Mouse (Mus musculus): Measurements from ENCODE around the gene Slc35f6. TPM values are rescaled to one million over a fixed set of nuclear protein-coding genes. Genes with fewer than 3 reads are reported as not detected.
A peak's percentile ranks its signal among the peaks of the same experiment; 100 is the strongest.

The Slc35f6 gene
- polyA plus RNA-seq, 1 experiment, result 88.0 TPM

- peak overlapping the region; percentile 76 for H3K4me3 ChIP-seq (ENCODE audit: control insufficient read depth, insufficient read depth, low read length)
- H3K27ac ChIP-seq (ENCODE audit: control insufficient read depth, insufficient read depth, low read length), result no peak overlapping the region
- H3K4me1 ChIP-seq (replicated peaks; ENCODE audit: control insufficient read depth, insufficient read depth, low read length), result peaks cover 12% of the 10 kb centered on the region
- 22% methylated on average over 9 of the region's 9 CpGs for WGBS
- DNase-seq, result no peak
- TF ChIP-seq POLR2A (IDR thresholded peaks at IDR 0.05; ENCODE audit: control insufficient read depth, extremely low read depth, insufficient read depth, low read length, poor library complexity), result no peak
- no peak for TF ChIP-seq CTCF (IDR thresholded peaks at IDR 0.05; ENCODE audit: borderline replicate concordance, control insufficient read depth, extremely low read depth, insufficient read depth, low read length, poor library complexity)
- H3K27me3 ChIP-seq (ENCODE audit: control insufficient read depth, insufficient read depth, low read length), result no peaks in the 10 kb centered on the region
- H3K36me3 ChIP-seq (ENCODE audit: control insufficient read depth, insufficient read depth, low read length), result no peaks in the 10 kb centered on the region
Observed at GRCm38 (mm10) chr5:30647396-30647795, 337 bp upstream of the Slc35f6 start.

- Histone ChIP-seq H3K27ac (ENCODE audit: control insufficient read depth, insufficient read depth, low read length) (no peak overlapping the region), H3K4me3 (ENCODE audit: control insufficient read depth, insufficient read depth, low read length) (no peak overlapping the region), H3K4me1 (replicated peaks; ENCODE audit: control insufficient read depth, insufficient read depth, low read length) (peaks cover 12% of the 10 kb centered on the region), H3K27me3 (ENCODE audit: control insufficient read depth, insufficient read depth, low read length) (no peaks in the 10 kb centered on the region), H3K36me3 (ENCODE audit: control insufficient read depth, insufficient read depth, low read length) (no peaks in the 10 kb centered on the region)
- WGBS, result 86% methylated on average over 4 of the region's 4 CpGs
- DNase-seq, result no peak
- no peak for TF ChIP-seq POLR2A (IDR thresholded peaks at IDR 0.05; ENCODE audit: control insufficient read depth, extremely low read depth, insufficient read depth, low read length, poor library complexity)
- TF ChIP-seq CTCF (IDR thresholded peaks at IDR 0.05; ENCODE audit: borderline replicate concordance, control insufficient read depth, extremely low read depth, insufficient read depth, low read length, poor library complexity), result no peak
Observed at GRCm38 (mm10) chr5:30649558-30649957, 1.8 kb downstream of the Slc35f6 start.

GRCm38 (mm10) chr5:30650756-30651155 is 3.0 kb downstream of the Slc35f6 start:
- Histone ChIP-seq H3K27ac (ENCODE audit: control insufficient read depth, insufficient read depth, low read length) (no peak overlapping the region), H3K4me1 (replicated peaks; ENCODE audit: control insufficient read depth, insufficient read depth, low read length) (peaks cover 12% of the 10 kb centered on the region), H3K36me3 (ENCODE audit: control insufficient read depth, insufficient read depth, low read length) (no peaks in the 10 kb centered on the region), H3K4me3 (ENCODE audit: control insufficient read depth, insufficient read depth, low read length) (no peak overlapping the region), H3K27me3 (ENCODE audit: control insufficient read depth, insufficient read depth, low read length) (no peaks in the 10 kb centered on the region)
- TF ChIP-seq POLR2A (IDR thresholded peaks at IDR 0.05; ENCODE audit: control insufficient read depth, extremely low read depth, insufficient read depth, low read length, poor library complexity) (no peak), CTCF (IDR thresholded peaks at IDR 0.05; ENCODE audit: borderline replicate concordance, control insufficient read depth, extremely low read depth, insufficient read depth, low read length, poor library complexity) (no peak)
- 70% methylated on average over 3 of the region's 3 CpGs for WGBS
- no peak for DNase-seq

- Histone ChIP-seq H3K4me3 (ENCODE audit: control insufficient read depth, insufficient read depth, low read length) (no peak overlapping the region), H3K27me3 (ENCODE audit: control insufficient read depth, insufficient read depth, low read length) (no peaks in the 10 kb centered on the region), H3K36me3 (ENCODE audit: control insufficient read depth, insufficient read depth, low read length) (0 out of 2 replicates have a peak, but pooled peaks cover 2% of the 10 kb centered on the region), H3K27ac (ENCODE audit: control insufficient read depth, insufficient read depth, low read length) (no peak overlapping the region), H3K4me1 (replicated peaks; ENCODE audit: control insufficient read depth, insufficient read depth, low read length) (peaks cover 12% of the 10 kb centered on the region)
- TF ChIP-seq CTCF (IDR thresholded peaks at IDR 0.05; ENCODE audit: borderline replicate concordance, control insufficient read depth, extremely low read depth, insufficient read depth, low read length, poor library complexity), result no peak
- TF ChIP-seq POLR2A (IDR thresholded peaks at IDR 0.05; ENCODE audit: control insufficient read depth, extremely low read depth, insufficient read depth, low read length, poor library complexity), result no peak
- WGBS, result 90% methylated on average over 3 of the region's 3 CpGs
- no peak for DNase-seq
Observed at GRCm38 (mm10) chr5:30651554-30651953, 3.8 kb downstream of the Slc35f6 start.

GRCm38 (mm10) chr5:30653246-30653645 is 5.5 kb downstream of the Slc35f6 start:
- WGBS, result 88% methylated on average over 6 of the region's 6 CpGs
- TF ChIP-seq POLR2A (IDR thresholded peaks at IDR 0.05; ENCODE audit: control insufficient read depth, extremely low read depth, insufficient read depth, low read length, poor library complexity) (no peak), CTCF (IDR thresholded peaks at IDR 0.05; ENCODE audit: borderline replicate concordance, control insufficient read depth, extremely low read depth, insufficient read depth, low read length, poor library complexity) (no peak)
- Histone ChIP-seq H3K27me3 (ENCODE audit: control insufficient read depth, insufficient read depth, low read length) (no peaks in the 10 kb centered on the region), H3K36me3 (ENCODE audit: control insufficient read depth, insufficient read depth, low read length) (peaks cover 3% of the 10 kb centered on the region; the same call in 1 of the 2 replicates), H3K4me3 (ENCODE audit: control insufficient read depth, insufficient read depth, low read length) (no peak overlapping the region), H3K4me1 (replicated peaks; ENCODE audit: control insufficient read depth, insufficient read depth, low read length) (peaks cover 10% of the 10 kb centered on the region), H3K27ac (ENCODE audit: control insufficient read depth, insufficient read depth, low read length) (no peak overlapping the region)
- no peak for DNase-seq

GRCm38 (mm10) chr5:30655042-30655441 is 7.3 kb downstream of the Slc35f6 start:
- TF ChIP-seq POLR2A (IDR thresholded peaks at IDR 0.05; ENCODE audit: control insufficient read depth, extremely low read depth, insufficient read depth, low read length, poor library complexity), result no peak
- no peak for TF ChIP-seq CTCF (IDR thresholded peaks at IDR 0.05; ENCODE audit: borderline replicate concordance, control insufficient read depth, extremely low read depth, insufficient read depth, low read length, poor library complexity)
- H3K4me1 ChIP-seq (replicated peaks; ENCODE audit: control insufficient read depth, insufficient read depth, low read length), result no peaks in the 10 kb centered on the region
- no peaks in the 10 kb centered on the region for H3K27me3 ChIP-seq (ENCODE audit: control insufficient read depth, insufficient read depth, low read length)
- H3K4me3 ChIP-seq (ENCODE audit: control insufficient read depth, insufficient read depth, low read length), result no peak overlapping the region
- DNase-seq, result no peak
- peaks cover 3% of the 10 kb centered on the region; the same call in 1 of the 2 replicates for H3K36me3 ChIP-seq (ENCODE audit: control insufficient read depth, insufficient read depth, low read length)
- no peak overlapping the region for H3K27ac ChIP-seq (ENCODE audit: control insufficient read depth, insufficient read depth, low read length)
- 95% methylated on average over 8 of the region's 8 CpGs for WGBS

Data from thymus, adult 2 months (tissue).